ENCODE assay signal across 21 mouse cellular contexts in the genomic region with DNA sequence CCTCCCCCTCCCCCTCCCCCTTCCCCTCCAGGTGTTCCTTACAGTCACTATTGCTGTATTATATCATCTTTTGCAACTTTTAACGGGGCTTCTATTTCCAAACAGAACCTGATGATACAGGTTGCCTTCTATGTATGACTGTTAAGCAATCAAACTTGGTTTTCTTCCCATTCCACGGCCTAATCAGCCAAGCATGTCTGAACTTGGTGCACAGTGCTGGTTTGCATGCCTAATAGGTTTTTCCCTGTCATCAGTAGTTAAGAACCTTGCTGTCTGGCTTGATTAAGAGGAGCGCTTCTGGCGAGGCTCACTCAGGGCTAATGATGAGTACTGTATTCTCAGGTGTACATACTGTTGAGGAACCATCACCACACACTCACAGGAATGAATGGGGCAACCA. TPM values are rescaled to one million over a fixed set of nuclear protein-coding genes. Genes with fewer than 3 reads are reported as not detected.
DNase-seq lines count a peak whose midpoint lies in the region; ATAC-seq and TF ChIP-seq lines count a peak whose summit lies in the region.
"Had no signal": no experiment of that assay in that cellular context is flagged by ENCODE, and none has a peak within 500 bp of the region (broad histone marks: within the 10 kb centered on the region; RNA-seq: fewer than 3 reads in every experiment).

No protein-coding gene starts in this region.

- H3K27me3 ChIP-seq in cerebellum, adult 2 months (ENCODE audit: control insufficient read depth, insufficient read depth, low read length), result no peaks in the 10 kb centered on the region
- H3K27me3 ChIP-seq: intestine, embryonic 15.5 days had no signal

- whole genome bisulfite sequencing in cerebellum, adult 2 months, result 83% methylated on average over 4 of the region's 4 CpGs

- no peak overlapping the region for H3K27ac ChIP-seq in cerebellum, adult 2 months (ENCODE audit: insufficient read depth, low read length)
- H3K27ac ChIP-seq in left cerebral cortex, adult 2 months, result peak overlapping the region; percentile 55
- H3K27ac ChIP-seq in cortical plate, adult 2 months (ENCODE audit: insufficient read depth, low read length), result peak overlapping the region; percentile 53; the same call in 1 of the 2 replicates
- H3K27ac ChIP-seq: heart, embryonic 10.5 days; hindbrain, embryonic 13.5 days; intestine, embryonic 15.5 days; limb, embryonic 13.5 days had no signal

- TF ChIP-seq POLR2A in cerebellum, adult 2 months (IDR thresholded peaks at IDR 0.05; ENCODE audit: borderline replicate concordance, insufficient read depth, low read length), result no peak
- no peak for TF ChIP-seq POLR2A in cortical plate, adult 2 months (IDR thresholded peaks at IDR 0.05; ENCODE audit: extremely low read depth, insufficient read depth, low read length)

- H3K4me1 ChIP-seq in cerebellum, adult 2 months (ENCODE audit: control insufficient read depth, insufficient read depth, low read length), result peaks cover 9% of the 10 kb centered on the region
- H3K4me1 ChIP-seq in cortical plate, adult 2 months (ENCODE audit: control insufficient read depth, insufficient read depth, low read length), result peaks cover 9% of the 10 kb centered on the region

- peak overlapping the region; percentile 13 for H3K4me3 ChIP-seq in cerebellum, adult 2 months (replicated peaks; ENCODE audit: insufficient read depth, low read depth, low read length)
- 0 out of 2 replicates have a peak overlapping the region, but pooled peaks have one; percentile 16 for H3K4me3 ChIP-seq in left cerebral cortex, adult 2 months
- H3K4me3 ChIP-seq in cortical plate, adult 2 months (ENCODE audit: insufficient read depth, low read length), result peak overlapping the region; percentile 20; the same call in 1 of the 2 replicates
- H3K4me3 ChIP-seq: heart, embryonic 10.5 days; hindbrain, embryonic 13.5 days; intestine, embryonic 15.5 days; limb, embryonic 13.5 days had no signal

- no peak for DNase-seq in cerebellum, adult 2 months
- DNase-seq in cerebellum, postnatal 25 days, result no peak
- DNase-seq in left cerebral cortex, adult 2 months (ENCODE audit: extremely low spot score in 1 of 2, low spot score in 2 of 2), result no peak
- DNase-seq in left cerebral cortex, adult 9 months (ENCODE audit: low spot score in 2 of 2), result no peak
- peak; percentile 61 to 76 for DNase-seq in kidney, postnatal 36 days
- DNase-seq in thymus, postnatal 10 days (ENCODE audit: low spot score in 2 of 2), result no peak
- DNase-seq: adrenal gland, adult 2 months; cerebellum, adult 11 months; gastrocnemius, postnatal 36 days; heart, postnatal 10 days; lung, adult 18-20 months; lung, postnatal 36 days; thymus, postnatal 14 days had no signal

- intact Hi-C loops in left cerebral cortex, adult 2 months (cut with DNase I), result loop anchor here (10.0 kb wide), 1 partner anchor 781 kb away; a partner anchor contains a TSS

- ATAC-seq in frontal cortex, adult (ENCODE audit: low TSS enrichment), result no peak
- ATAC-seq: CD4-positive, CD25-positive, alpha-beta regulatory T cell, adult 4 months; forebrain, embryonic 14.5 days; intestine, embryonic 15.5 days had no signal

- no peak for TF ChIP-seq CTCF in cerebellum, adult 2 months (IDR thresholded peaks at IDR 0.05; ENCODE audit: borderline replicate concordance, insufficient read depth, low read depth, low read length)
- no peak for TF ChIP-seq CTCF in left cerebral cortex, adult 2 months (IDR thresholded peaks at IDR 0.05)
- no peak for TF ChIP-seq CTCF in cortical plate, adult 2 months (IDR thresholded peaks at IDR 0.05; ENCODE audit: extremely low read depth, insufficient read depth, low read length)

RNA-seq across cellular contexts. Expression of a gene that starts 25.5 kb away (rescaled TPM):
- 82.6 and 88.4 TPM in 2 replicates for polyA plus RNA-seq in cerebellum, adult 2 months (2012; rRNA removed)
- 100 to 1,000 TPM; 102 to 118 TPM for total RNA-seq in left cerebral cortex, adult 2 months (2021)
- 86.5 and 91.4 TPM in 2 replicates for polyA plus RNA-seq in cortical plate, adult 2 months (2012; rRNA removed)

Comparison
In these comparisons a context has a peak if more than half of its experiments do, and no peak if none do; other contexts are left out.
1. DNase-seq: peak in kidney, postnatal 36 days (2 of 2); none in cerebellum, adult 2 months (0 of 2), cerebellum, postnatal 25 days (0 of 2), left cerebral cortex, adult 2 months (0 of 2), left cerebral cortex, adult 9 months (0 of 2) and thymus, postnatal 10 days (0 of 2).
2. Peak in every context shown above with its lines, with median percentiles within 50 percentile points of each other: H3K4me3 ChIP-seq.